Mouse (Mus musculus): ENCODE measurements around the gene Ar.

DNA sequence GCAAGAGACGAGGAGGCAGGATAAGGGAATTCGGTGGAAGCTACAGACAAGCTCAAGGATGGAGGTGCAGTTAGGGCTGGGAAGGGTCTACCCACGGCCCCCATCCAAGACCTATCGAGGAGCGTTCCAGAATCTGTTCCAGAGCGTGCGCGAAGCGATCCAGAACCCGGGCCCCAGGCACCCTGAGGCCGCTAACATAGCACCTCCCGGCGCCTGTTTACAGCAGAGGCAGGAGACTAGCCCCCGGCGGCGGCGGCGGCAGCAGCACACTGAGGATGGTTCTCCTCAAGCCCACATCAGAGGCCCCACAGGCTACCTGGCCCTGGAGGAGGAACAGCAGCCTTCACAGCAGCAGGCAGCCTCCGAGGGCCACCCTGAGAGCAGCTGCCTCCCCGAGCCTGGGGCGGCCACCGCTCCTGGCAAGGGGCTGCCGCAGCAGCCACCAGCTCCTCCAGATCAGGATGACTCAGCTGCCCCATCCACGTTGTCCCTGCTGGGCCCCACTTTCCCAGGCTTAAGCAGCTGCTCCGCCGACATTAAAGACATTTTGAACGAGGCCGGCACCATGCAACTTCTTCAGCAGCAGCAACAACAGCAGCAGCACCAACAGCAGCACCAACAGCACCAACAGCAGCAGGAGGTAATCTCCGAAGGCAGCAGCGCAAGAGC lies 1.3 kb downstream of the Ar start:
- TF ChIP-seq CTCF (IDR thresholded peaks at IDR 0.05; ENCODE audit: low read depth) = no peak
- no peak for TF ChIP-seq EP300 (IDR thresholded peaks at IDR 0.05; ENCODE audit: low read depth)
